Mouse (Mus musculus) right cerebral cortex, postnatal 10 days (tissue): ENCODE measurements at regions not wholly inside any gene's neighbourhood (a gene's known extent, or its start where the extent isn't known, plus 50 kb on each side); places are given as distances from the start of the nearest gene placed in this dataset.

ENCODE experiments used
- DNase-seq, 2 experiments: peaks; one replicate each; pipeline ENCODE4 v3.0.0; 2021; ENCODE audit warnings: low spot score in 2 of 2

DNA sequence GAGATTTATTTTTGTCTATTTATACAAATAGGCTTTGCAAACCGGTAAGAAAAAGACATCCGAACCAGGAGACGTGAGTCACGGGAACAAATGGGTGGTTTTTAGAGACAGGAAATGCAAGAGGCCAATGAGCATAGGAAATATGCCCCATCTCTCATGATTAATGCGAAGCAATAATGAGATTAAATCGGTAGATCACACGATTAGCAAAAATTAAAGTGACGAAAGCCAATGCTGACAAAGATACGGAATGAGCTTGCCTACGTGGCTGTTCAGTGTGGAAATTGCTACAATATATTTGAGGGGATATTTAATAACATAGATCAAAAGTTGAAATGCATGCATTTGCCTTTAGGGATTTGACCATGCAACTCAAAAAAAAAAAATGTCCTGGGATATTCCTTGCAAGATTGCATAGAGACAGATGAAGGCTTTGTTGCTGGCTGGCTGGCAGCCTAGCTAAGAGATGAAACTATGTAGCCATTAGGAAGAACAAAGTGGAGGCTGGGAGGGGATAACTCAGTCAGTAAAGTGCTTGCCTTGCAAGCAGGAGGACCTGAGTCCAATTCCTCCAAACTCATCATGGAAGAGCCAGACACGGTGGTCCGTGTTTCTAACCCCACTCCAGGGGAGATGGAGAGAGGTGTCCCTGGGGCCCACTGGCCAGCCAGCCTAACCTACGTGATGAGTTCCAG is 60.2 kb upstream of the Unc5b start:
- no peak for DNase-seq

DNA sequence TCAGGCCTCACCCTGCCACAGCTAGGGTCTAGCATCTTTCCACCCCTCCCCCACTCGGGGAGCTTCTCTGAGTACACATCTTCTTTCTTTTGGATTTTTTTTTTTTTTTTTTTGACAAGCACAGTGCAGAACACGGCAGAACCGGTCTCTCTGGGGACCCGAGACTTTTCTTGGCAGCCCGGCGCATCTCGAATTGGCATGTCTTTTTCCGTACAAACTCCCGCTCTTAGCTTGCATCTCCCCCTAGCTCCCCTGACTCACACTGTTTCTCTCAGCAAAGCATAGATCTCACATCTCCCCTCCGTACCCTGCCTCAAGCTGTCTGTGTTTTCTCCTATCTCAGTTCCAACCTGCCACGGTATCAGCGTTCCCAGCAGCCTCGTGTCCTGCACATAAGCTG is 58.4 kb upstream of the Unc5b start:
- DNase-seq, result peak; percentile 68 to 82

DNA sequence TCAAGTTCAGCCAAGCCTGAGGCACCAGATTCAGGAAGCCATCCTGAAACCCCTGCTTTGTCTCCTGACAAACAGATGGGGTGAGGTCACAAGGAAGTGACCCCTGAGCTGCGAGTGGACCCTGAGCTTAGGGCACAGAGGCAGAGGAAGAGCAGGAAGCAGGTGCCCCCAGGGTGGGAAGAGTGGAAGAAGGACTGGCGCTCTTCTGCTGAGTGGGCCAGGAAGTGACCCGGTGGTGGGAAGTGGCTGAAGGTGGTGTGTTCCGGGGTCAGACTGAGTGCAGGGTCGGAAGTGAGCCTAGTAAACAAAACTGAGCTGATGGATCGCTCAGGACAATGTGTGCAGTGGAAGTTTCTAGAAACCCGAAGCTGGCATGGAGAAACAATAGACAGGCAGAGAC is 57.2 kb upstream of the Unc5b start:
- no peak for DNase-seq

DNA sequence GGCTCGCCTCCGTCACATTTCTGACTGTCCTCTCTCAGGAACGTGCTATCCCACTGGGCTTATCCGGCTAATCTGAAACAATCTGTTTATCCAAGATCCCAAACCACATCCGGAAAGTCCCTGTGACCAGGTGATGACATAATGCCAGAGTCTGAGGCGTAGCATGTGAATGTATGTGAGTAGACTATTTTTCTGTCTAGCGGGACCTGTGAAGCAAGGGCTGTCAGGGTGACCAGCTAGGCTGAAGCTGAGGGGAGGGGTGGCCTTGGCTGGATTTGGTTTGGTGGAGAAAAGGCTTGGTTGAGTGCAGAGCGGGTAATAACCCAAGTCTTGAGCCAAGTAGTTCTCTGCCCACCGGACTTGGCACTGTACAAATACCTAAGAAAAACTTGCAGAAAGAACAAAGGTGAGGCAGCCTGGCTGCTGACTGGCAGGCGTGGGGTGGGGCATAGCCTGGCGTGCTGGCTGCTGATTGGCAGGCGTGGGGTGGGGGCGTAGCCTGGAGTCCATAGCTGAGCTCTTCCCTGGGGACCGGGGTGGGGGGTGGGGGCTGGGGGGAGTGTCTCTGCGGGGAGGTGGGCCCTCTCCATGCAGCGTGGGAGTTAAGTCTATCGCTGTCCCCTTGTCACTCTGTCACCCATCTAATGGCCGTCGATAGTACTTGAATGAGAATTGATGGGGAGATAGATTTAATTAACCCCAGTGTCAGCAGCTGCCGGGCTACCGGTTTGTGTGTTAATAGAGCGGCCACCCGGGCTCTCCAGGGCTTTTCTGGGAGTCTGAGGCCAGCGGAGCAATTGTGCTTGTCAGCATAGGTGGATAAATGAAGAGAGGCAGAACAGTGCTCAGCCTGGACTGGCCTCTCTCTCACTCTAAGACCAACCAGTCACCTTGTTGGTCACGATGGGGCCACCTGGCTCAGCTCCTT is 54.2 kb upstream of the Unc5b start:
- DNase-seq, result peak; percentile 31 to 34

DNA sequence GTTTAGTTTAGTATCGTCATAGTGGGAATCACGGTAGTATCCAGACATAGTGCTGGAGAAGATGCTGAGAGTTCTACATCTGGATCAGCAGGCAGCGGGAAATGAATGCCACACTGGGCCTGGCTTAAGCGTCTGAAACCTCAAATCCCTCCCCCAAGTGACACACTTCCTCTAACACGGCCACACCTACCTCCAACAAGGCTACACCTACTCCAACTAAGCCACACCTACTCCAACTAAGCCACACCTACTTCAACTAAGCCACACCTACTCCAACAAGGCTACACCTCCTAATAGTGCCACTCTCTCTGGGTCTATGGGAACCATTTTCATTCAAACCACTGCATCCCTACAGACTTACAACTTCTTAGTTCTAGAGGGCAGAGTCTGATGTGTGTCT is 53.4 kb upstream of the Unc5b start:
- DNase-seq, result no peak
